Mouse (Mus musculus) C3H10T1/2 (cell line): Measurements from ENCODE around the gene Fntb. TPM values are rescaled to one million over a fixed set of nuclear protein-coding genes. Genes with fewer than 3 reads are reported as not detected.

ENCODE experiments used
- polyA plus RNA-seq, 2 experiments: library from polyadenylated mRNA; unstranded; fragments of >200 nt; fragmentation: generic; extraction: Trizol; gene quantifications; one replicate each; pipeline ENCODE4 v1.2.1; 2012; ENCODE audit warnings: missing spikeins in 2 of 2

The Fntb gene
- 10 to 100 TPM; 17.9 to 20.2 TPM for polyA plus RNA-seq

DNA sequence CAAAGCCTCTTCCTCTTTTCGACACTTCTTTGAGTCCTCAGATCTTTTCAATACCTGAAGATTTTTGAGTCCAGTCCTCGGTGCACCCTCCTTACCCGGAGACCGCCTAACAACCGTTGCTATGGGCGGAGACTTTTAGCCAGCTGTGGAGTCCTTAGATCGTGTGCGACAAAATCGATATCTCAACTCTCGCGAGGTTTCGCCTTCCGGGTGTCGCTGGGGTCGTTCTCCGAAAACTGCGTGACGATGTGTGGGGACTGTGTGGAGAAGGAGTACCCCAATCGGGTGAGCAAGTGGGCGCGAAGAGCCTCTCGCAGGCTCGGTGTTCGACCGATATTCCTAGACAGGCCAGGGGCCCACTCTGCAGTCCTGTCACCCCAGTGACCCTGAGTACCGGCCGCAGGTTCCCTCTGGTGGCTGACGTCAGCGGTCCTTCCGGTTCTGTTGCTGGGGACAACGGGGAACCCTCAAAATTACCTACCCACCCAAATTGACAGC lies at the start of gene Fntb, which contains the start of gene Churc1:
Fntb (plus strand) TSS at position 236 of the 498 bp plus-strand sequence.
Churc1 (plus strand) TSS at position 185 of the 498 bp plus-strand sequence.

DNA sequence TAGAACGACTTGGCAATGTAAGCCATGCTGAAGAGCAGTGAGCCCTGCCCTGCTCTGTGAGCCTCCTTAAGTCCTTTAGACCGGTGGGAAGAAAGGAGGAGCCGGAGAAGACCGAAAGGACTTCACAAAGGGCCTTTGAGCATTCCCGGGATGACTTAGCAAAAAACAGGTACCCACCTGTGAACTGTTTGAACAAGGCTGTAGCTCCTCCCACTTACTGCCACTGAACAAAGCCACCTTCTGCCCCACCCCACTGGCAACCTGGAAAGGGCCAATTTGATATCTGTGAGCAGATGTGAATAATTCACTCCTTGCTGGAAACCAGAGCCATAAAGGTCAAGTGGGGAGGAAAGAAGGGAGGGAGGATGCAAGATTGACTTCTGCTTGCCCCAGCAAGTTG lies 30.0 kb downstream of the Fntb start, which contains the start of gene Gpx2:
Gpx2 (minus strand) TSS at position 205 of the 400 bp plus-strand sequence.

DNA sequence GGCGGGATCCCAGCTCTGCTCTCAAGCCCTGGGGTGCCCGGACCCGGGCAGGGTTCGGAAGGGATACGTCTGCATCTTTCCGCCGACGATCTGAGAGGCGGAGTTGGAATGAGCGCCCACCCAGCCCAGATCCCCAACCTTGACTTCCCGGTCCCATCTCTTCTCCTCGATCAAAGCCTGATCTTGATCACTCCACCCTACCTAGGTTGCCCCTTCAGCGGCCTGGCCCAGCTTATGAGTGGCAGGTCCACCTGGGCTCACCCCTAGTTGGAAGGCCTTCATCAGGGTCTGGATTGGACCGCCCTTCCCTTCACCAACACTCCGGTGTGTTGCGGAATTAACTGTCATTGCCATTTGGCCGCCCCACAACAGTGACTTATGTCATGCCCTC lies 57.3 kb downstream of the Fntb start, which contains the start of gene Rab15:
Rab15 (minus strand) TSS at position 258 of the 391 bp plus-strand sequence.

DNA sequence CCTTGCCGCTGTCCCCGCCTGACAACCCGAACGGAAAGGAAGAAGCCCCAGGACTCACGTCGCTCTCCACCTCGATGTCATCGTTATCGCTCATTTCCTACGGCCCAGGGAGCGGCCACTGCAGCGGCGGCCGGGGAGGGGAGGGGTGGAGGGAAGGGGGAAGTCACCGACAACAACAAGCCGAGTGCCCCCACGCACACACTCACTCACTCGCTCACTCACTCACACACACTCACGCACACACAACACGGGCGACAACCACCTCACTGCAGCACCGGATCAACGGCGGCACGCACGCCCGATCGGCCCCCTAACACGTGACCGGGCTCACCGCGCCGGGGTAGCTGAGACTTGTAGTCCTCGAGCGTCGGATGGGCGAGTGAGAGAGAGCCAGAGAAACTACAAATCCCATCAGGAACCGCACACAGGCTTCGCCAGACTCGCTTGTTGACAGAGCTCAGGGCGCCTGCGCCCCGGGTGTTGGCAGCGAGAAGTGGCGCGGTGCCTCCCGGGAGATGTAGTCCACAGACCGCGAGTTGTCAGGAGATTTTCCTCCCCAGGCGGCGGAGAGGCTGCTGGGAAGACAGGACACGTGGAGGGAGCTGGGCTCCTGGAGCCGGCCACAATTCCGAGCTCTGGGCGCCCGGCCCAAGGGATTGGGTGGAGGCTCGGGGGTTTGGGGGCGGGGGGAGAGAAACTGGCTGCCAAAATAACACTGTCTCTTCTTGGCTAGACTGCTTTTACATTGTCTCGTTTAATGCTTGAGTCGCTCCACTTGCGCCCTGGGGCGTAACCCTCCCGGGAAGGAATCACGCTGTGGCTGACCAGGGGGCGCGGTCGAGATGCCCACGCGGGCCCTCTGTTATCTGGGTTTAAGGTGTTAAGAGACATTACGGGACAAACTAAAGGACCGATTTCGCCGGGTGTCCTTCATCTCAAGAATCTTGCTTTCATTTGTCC lies 196.8 kb downstream of the Fntb start, which contains the start of gene Max:
Max (minus strand) TSS at position 270 of the 960 bp plus-strand sequence.

Other genes starting within 250 kb of the Fntb start
- 10 to 100 TPM in 1 of 2 experiments, 1 to 10 TPM in 1; 3.7 to 11.2 TPM for gene Plekhg3, start 234.7 kb upstream of the Fntb start, polyA plus RNA-seq
- under 1 TPM; under 0.01 to 0.11 TPM for gene Sptb, start 55.0 kb upstream of the Fntb start, polyA plus RNA-seq
- 100 to 1,000 TPM in 1 of 2 experiments, 10 to 100 TPM in 1; 64.3 to 154 TPM for gene Churc1, start 51 bp upstream of the Fntb start, polyA plus RNA-seq
- gene Gpx2, start 30.0 kb downstream of the Fntb start, polyA plus RNA-seq, result not detected
- gene Rab15, start 57.3 kb downstream of the Fntb start, polyA plus RNA-seq, result not detected
- 10 to 100 TPM; 13.0 to 35.1 TPM for gene Max, start 196.6 kb downstream of the Fntb start, polyA plus RNA-seq